Mouse (Mus musculus) limb, embryonic 12.5 days (tissue): ENCODE data around the gene Wdr43. TPM values are rescaled to one million over a fixed set of nuclear protein-coding genes. Genes with fewer than 3 reads are reported as not detected.

ENCODE experiments used
- ATAC-seq: fragments of 200-750 bp; cut with Nextera tagmentation; 2 replicates; pipeline ENCODE4 v1.8.0; 2017; ENCODE audit warnings: low read depth, moderate TSS enrichment; ENCODE audit not compliant: insufficient number of reproducible peaks, insufficient read depth, low FRiP score, low TSS enrichment
- H3K27ac ChIP-seq: fragments of 300-500 bp; sonication (generic); 2 replicates; pipeline ENCODE4 v1.5.1; 2016; ENCODE audit warnings: mild to moderate bottlenecking, moderate library complexity
- H3K27me3 ChIP-seq: fragments of 300-500 bp; sonication (generic); 2 replicates; pipeline ENCODE4 v1.6.1; 2016; ENCODE audit warnings: mild to moderate bottlenecking, moderate library complexity
- H3K36me3 ChIP-seq: fragments of 300-500 bp; sonication (generic); 2 replicates; pipeline ENCODE4 v1.6.1; 2016; ENCODE audit warnings: mild to moderate bottlenecking, moderate library complexity
- H3K4me1 ChIP-seq: fragments of 300-500 bp; sonication (generic); replicated peaks from 2 replicates; pipeline ENCODE4 v1.6.1; 2016
- H3K4me2 ChIP-seq: fragments of 300-500 bp; sonication (generic); 2 replicates; pipeline ENCODE4 v1.6.1; 2016; ENCODE audit warnings: mild to moderate bottlenecking, moderate library complexity
- H3K4me3 ChIP-seq: fragments of 300-500 bp; sonication (generic); replicated peaks from 2 replicates; pipeline ENCODE4 v1.5.1; 2016; ENCODE audit warnings: mild to moderate bottlenecking
- H3K9ac ChIP-seq: fragments of 300-500 bp; sonication (generic); replicated peaks from 2 replicates; pipeline ENCODE4 v1.6.1; 2016; ENCODE audit warnings: mild to moderate bottlenecking, moderate library complexity
- H3K9me3 ChIP-seq: fragments of 300-500 bp; sonication (generic); 2 replicates; pipeline ENCODE4 v1.6.1; 2016; ENCODE audit warnings: mild to moderate bottlenecking, moderate library complexity
- WGBS: fragments of 180-500 bp; shearing (Covaris S2); methylation state at CpG from one replicate; pipeline ENCODE4 v1.1.7; 2016; 5-methylcytosine and 5-hydroxymethylcytosine counted together
- polyA plus RNA-seq: library from polyadenylated mRNA; unstranded; fragments of >200 nt; fragmentation: Nextera tagmentation; extraction: Ambion mirVana; gene quantifications from 2 replicates; pipeline ENCODE4 v1.2.1, GENCODE M21; 2016

Gene Wdr43
- polyA plus RNA-seq, 1 experiment from 2014 or later = 92.6 TPM

GRCm38 (mm10) chr17:71705113-71705512 is 89.4 kb downstream of the Wdr43 start:
- Histone ChIP-seq H3K27ac (no peak overlapping the region), H3K9me3 (0 out of 2 replicates have a peak, but pooled peaks cover 4% of the 10 kb centered on the region), H3K27me3 (no peaks in the 10 kb centered on the region), H3K4me3 (no peak overlapping the region), H3K36me3 (no peaks in the 10 kb centered on the region), H3K4me1 (no peaks in the 10 kb centered on the region), H3K9ac (no peak overlapping the region), H3K4me2 (no peak overlapping the region)
- ATAC-seq = no peak
- WGBS = 68% methylated on average over 1 of the region's 1 CpGs

- H3K27me3 ChIP-seq = no peaks in the 10 kb centered on the region
- H3K4me1 ChIP-seq = no peaks in the 10 kb centered on the region
- H3K27ac ChIP-seq = no peak overlapping the region
- no peak overlapping the region for H3K4me3 ChIP-seq
- no peak overlapping the region for H3K9ac ChIP-seq
- no peaks in the 10 kb centered on the region for H3K36me3 ChIP-seq
- H3K9me3 ChIP-seq = 0 out of 2 replicates have a peak, but pooled peaks cover 4% of the 10 kb centered on the region
- 83% methylated on average over 14 of the region's 14 CpGs for WGBS
- H3K4me2 ChIP-seq = no peak overlapping the region
- no peak for ATAC-seq
These were observed 90.1 kb downstream of the Wdr43 start for GRCm38 (mm10) chr17:71705550-71706480.

GRCm38 (mm10) chr17:71707715-71708114 is 92.0 kb downstream of the Wdr43 start:
- Histone ChIP-seq H3K4me2 (no peak overlapping the region), H3K4me1 (no peaks in the 10 kb centered on the region), H3K4me3 (no peak overlapping the region), H3K36me3 (no peaks in the 10 kb centered on the region), H3K27ac (no peak overlapping the region), H3K9ac (no peak overlapping the region), H3K27me3 (no peaks in the 10 kb centered on the region), H3K9me3 (0 out of 2 replicates have a peak, but pooled peaks cover 4% of the 10 kb centered on the region)
- WGBS = 73% methylated on average over 4 of the region's 4 CpGs
- ATAC-seq = no peak

Other genes starting within 250 kb of the Wdr43 start
- gene Gm4707, start 156.0 kb upstream of the Wdr43 start, polyA plus RNA-seq = 5.3 and 5.6 TPM in 2 replicates
- gene Smchd1, start 140.6 kb upstream of the Wdr43 start, polyA plus RNA-seq = 80.9 and 83.9 TPM in 2 replicates
- gene Ndc80, start 89.0 kb upstream of the Wdr43 start, polyA plus RNA-seq = 56.0 and 56.1 TPM in 2 replicates
- 1.3 and 1.4 TPM in 2 replicates for gene Spdya, start 63.8 kb upstream of the Wdr43 start, polyA plus RNA-seq
- not detected in 2 replicates for gene Togaram2, start 57.4 kb downstream of the Wdr43 start, polyA plus RNA-seq
- not detected in 2 replicates for gene Pcare, start 137.0 kb downstream of the Wdr43 start, polyA plus RNA-seq
- gene Clip4, start 152.6 kb downstream of the Wdr43 start, polyA plus RNA-seq = 5.3 and 5.9 TPM in 2 replicates